Mouse (Mus musculus) right cerebral cortex, postnatal 36 days (tissue): ENCODE measurements at regions not wholly inside any gene's neighbourhood (a gene's known extent, or its start where the extent isn't known, plus 50 kb on each side); places are given as distances from the start of the nearest gene placed in this dataset.

ENCODE experiments used
- DNase-seq, 2 experiments: peaks; one replicate each; pipeline ENCODE4 v3.0.0; 2022; ENCODE audit warnings: low spot score in 2 of 2, mixed read lengths in 1 of 2

DNA sequence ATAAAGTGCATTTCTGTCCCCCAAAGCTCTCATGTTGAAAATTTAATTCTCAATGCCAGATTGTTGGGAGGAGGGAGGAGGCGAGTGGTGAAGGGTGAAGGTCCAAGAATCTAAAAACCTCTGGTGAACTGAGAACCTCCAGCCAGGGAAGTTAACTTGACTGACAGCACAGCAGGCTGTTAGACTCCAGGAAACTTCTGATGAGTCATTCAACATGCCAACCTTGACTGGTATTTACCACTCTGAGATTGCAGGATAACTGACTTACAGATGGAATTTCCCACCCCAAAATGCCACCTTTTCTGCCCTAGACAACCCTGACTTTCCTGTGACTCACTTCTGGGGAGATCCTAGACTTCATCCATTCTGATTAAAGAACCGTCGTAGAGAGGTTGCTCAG is 58.6 kb upstream of the Prdm8 start:
- DNase-seq = no peak

DNA sequence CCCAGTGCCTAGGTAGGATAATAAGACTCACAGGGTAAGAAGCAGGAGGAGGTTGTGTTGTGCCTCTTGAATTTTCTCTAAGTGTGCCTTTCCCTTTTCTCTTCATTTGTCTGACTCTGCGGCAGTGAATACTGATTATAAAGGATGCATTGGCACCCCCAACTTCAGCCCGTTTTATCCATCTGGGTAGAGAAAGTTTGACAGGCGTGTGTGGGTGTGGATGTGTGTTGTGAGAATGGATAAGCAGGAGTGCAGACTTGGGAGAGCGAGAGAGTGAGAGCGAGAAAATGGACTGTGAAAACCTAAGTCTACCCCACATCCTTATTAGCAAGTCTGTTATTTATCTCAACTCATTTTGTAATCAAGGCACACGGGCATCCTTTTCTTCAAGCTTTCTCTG is 60.7 kb upstream of the Prdm8 start:
- DNase-seq = peak; percentile 12 to 34

DNA sequence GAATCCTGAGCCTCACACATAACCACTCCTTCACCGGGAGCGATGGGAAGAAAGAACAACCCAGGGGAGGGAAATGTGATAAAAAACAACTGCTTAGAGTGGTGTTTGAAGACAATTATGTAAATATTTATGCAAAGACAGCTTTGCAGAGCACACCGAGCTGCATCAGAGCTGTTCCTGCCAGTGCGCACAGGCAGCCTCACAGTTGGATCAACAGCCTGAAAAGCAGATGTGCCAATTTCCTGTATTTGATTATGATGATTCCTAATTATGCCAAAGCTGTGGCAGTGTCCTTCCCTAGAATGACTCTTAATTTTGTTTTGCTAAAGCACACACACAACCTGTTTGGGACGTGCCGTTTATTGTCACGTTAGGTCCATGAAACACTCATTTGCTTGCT is 52.6 kb upstream of the Antxr2 start:
- DNase-seq = no peak

DNA sequence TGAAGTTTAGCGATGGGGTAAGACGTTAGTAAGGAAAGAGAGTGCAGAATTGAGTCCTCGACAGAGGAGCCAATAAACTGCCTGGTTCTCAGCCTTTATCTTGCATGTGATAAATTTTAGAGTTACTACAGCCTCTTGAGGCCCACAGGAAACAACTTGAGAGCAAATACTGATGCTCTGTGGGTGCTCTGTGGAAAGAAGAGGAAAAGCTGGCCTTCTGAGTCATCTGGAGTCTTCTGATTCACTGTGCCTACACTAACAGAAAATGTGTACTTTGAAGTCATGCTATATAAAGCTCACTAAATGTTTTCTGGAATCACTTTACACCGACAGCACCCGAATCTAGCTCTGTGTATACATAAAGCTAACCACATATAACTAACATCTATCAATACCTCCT is 50.4 kb upstream of the Antxr2 start:
- no peak for DNase-seq
